Mouse (Mus musculus) thymus, postnatal 10 days (tissue): ENCODE results near the gene Nags.

ENCODE experiments used
- DNase-seq, 2 experiments: peaks; one replicate each; pipeline ENCODE4 v3.0.0; 2021; ENCODE audit warnings: low spot score in 2 of 2

The Nags gene

GRCm38 (mm10) chr11:102145471-102146001 is at the start of gene Nags:
Nags (plus strand) TSS chr11:102145513.
- no peak for DNase-seq

- no peak for DNase-seq
Measured at GRCm38 (mm10) chr11:102095676-102096075, 49.6 kb upstream of the Nags start.

- no peak for DNase-seq
Measured at GRCm38 (mm10) chr11:102096446-102096845, 48.9 kb upstream of the Nags start.

GRCm38 (mm10) chr11:102096887-102097391 is 48.4 kb upstream of the Nags start:
- DNase-seq = peak in 1 of 2 experiments; percentile 45

- no peak for DNase-seq
Measured at GRCm38 (mm10) chr11:102101219-102101618, 44.1 kb upstream of the Nags start, which contains the start of gene Ppy. Ppy (minus strand) TSS chr11:102101319.

- DNase-seq = peak in 1 of 2 experiments; percentile 61
Measured at GRCm38 (mm10) chr11:102102485-102103258, 42.6 kb upstream of the Nags start.

GRCm38 (mm10) chr11:102106911-102107310 is 38.4 kb upstream of the Nags start:
- DNase-seq = no peak

- no peak for DNase-seq
Measured at GRCm38 (mm10) chr11:102107732-102108131, 37.6 kb upstream of the Nags start, which contains the start of gene Pyy. Pyy (minus strand) TSS chr11:102107832.

GRCm38 (mm10) chr11:102111576-102111975 is 33.7 kb upstream of the Nags start:
- no peak for DNase-seq

- DNase-seq = no peak
Measured at GRCm38 (mm10) chr11:102116241-102116640, 29.1 kb upstream of the Nags start.

- DNase-seq = no peak
Measured at GRCm38 (mm10) chr11:102117386-102117785, 27.9 kb upstream of the Nags start.

- DNase-seq = no peak
Measured at GRCm38 (mm10) chr11:102134516-102134915, 10.8 kb upstream of the Nags start.

- DNase-seq = no peak
Measured at GRCm38 (mm10) chr11:102137625-102138446, 7.5 kb upstream of the Nags start.

- peak; percentile 25 to 65 for DNase-seq
Measured at GRCm38 (mm10) chr11:102138447-102138740, 6.9 kb upstream of the Nags start.

GRCm38 (mm10) chr11:102140508-102140907 is 4.8 kb upstream of the Nags start:
- DNase-seq = peak; percentile 15 to 49

GRCm38 (mm10) chr11:102142355-102142754 is 3.0 kb upstream of the Nags start:
- no peak for DNase-seq

GRCm38 (mm10) chr11:102144957-102145470 is 299 bp upstream of the Nags start:
- no peak for DNase-seq

- DNase-seq = no peak
Measured at GRCm38 (mm10) chr11:102146005-102146404, 692 bp downstream of the Nags start.

GRCm38 (mm10) chr11:102146531-102146930 is 1.2 kb downstream of the Nags start:
- DNase-seq = no peak

- no peak for DNase-seq
Measured at GRCm38 (mm10) chr11:102147213-102147989, 2.1 kb downstream of the Nags start.

- peak; percentile 60 to 73 for DNase-seq
Measured at GRCm38 (mm10) chr11:102156039-102156785, 10.9 kb downstream of the Nags start, which contains the start of gene Tmem101. Tmem101 (minus strand) TSS chr11:102156404.
